Mouse (Mus musculus) kidney, adult 8-10 months (tissue): ENCODE measurements around the gene Tns3.

Experiments used
- DNase-seq, 2 experiments: peaks; one replicate each; pipeline ENCODE4 v3.0.0; 2022

Gene Tns3

DNA sequence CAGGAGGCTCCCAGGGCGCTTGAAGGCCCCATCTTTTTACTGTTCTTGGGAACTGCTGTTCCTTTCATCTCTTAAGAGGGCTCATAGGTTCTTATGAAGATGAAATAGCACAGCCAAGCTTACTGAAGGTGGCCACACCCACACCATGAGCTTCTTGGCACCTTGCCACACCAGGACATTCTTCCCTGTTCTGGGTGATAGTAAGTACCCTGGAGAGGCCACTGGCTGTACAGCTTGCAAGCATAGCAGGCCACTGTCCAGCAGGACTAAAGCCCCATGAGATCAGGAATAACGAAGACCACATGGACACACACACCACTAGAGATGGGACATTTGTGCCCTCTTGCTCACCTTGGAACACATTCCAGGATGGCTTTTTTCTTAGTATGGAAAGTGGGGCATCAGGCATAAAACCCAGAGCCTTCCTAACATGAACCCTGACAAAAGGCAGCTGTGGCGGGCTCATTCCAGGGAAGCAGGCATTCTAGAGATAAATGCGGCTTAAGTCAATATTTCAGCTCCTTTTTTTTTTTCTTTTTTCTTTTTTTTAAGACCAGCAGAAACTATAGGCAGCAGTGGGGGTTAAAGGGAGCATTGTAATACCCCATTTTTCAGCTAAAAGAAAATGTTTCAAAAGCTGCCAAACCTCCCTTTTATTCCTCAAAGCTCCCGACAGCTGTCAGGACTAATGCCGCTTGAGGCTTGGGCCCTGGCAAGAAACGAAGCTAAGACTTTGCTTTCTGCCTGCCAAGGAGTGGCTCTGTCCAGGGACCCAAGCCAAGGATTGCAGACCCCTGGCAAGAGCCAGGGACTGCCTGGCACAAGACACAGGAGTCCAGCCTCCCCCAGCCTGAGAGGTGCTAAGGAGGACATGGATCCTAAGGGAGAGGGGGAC, 150.7 kb downstream of the Tns3 start:
- peak in 1 of 2 experiments; percentile 62 for DNase-seq

DNA sequence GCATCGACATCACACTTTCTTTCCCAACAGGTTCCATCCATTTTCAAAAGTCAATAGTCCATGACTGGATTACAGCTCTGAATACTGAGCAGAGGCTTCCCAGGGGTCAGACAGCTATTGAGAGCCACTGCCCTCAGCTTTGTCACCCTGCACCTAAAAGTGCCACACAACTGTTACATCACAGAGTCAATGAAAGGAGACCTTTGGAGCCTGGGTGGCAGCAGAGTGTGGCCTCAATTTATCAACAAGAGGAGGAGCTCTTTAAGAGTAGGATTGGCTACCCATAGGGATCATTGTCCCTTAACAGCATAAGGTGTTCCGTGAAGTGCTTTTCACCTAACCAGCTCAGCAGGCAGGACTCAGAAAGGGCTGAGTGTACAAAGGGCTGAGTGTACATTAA, 154.0 kb downstream of the Tns3 start:
- no peak for DNase-seq

DNA sequence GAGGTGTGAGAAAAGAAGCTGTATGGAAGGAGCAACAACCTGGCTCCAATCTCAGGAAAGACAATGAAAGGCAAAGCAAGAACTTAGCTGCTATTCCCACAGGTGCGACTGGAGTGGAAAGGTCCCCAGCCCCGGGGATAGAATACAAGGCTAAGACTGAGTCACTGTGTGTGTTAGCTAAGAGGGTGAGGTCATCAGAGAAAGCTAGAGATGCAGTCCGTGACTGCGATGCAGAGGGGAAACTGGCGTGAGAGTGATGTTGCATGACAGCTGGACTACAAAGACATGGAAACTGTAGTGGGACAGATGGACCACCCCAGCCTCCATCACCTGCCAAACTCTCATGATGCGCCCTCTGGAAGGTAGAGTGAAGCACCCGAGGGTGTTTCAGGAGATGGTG, 154.7 kb downstream of the Tns3 start:
- no peak for DNase-seq

DNA sequence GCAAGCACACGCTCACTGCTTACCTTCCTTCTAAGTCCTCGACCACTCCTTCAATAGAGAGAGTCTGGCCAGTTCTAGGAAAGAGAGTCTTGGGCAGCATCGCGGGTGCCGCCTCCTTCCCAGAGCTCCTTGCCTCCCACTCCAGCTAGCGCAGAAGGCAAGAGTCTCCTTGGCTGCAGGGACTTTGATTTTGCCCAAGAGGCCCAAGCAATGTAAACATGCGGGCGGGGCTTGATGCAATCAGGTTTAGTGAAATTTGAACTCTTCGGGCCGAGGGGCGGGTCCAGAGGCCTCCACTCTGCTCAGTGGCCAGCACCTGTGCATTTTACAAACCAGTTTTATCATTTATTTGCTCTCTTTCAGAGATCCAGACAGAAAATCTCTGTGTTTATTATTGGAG, 160.6 kb downstream of the Tns3 start:
- peak in 1 of 2 experiments; percentile 33 for DNase-seq

DNA sequence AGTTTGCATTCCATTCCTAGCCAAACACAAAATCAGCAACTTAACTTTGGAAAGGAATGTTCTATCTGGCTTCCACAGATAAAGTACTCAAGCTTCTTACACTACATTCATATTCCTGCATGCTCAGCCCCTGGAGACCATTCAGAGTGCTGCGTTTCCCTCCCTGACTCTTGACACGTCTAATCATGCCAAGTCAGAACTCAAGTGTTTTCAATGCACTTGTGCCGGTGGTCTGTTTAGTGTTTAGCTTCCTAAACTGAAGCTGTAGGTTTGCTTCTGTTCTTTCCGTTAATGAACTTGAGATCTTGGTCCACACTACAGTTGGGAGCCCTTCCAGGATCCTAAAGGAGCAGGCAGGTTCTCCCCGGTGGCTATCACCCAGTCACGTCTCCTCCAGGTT, 163.5 kb downstream of the Tns3 start:
- DNase-seq: no peak

DNA sequence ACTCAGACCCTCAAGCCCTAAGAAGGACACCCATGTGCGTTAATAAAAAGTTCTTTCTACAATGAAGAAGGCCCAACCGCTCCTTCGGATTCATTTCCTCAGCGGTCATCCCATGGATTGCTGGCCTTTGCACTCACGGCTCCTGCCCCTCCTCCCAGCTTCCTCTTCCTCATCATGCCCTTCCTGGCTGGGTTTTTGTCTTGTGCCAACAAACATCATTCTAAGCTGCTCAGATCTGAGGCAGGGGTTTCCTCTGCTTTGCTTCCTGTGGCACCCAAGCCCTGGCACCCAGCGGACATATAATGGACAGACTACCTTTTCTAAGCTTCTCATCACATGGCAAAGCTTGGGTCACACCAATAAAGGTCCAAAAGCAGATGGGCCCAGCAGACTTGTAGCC, 167.2 kb downstream of the Tns3 start:
- DNase-seq: peak in 1 of 2 experiments; percentile 22

DNA sequence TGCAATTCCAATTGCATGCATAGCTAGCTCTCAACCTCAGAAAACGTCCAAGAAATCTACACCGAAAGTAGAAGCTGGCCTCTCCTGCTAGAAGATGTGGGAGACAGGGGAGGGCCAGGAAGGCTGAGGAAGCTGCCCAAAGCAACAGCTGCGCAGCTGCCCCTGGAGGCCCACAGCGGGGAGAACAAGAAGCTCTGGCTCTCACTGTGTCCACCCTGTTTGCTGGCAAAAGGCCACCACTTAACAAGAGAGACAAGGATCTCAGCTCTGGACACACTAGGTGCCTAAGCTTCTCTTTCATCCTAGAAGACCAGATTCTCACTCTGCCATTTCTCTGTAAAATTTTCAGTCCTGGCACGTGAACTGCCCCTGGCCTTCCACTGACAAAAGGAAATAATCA, 167.6 kb downstream of the Tns3 start:
- peak; percentile 19 to 35 for DNase-seq

DNA sequence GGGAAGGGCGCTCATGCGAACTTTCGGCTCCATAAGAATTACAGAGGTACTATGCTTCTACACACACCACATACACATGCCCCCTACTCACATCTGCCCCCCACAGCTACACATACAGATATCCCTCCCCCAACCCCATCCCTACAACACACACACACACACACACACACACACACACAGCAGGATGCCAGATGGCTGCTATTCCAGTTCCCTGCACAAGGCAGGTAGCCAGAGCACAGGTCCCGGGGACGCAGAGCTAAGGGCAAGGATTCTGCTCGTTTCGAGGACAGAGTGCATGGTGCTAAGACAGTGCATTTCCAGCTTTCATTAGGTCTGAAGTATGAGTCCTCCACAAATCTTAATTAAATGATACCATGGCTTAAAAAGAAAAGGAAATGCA, 168.5 kb downstream of the Tns3 start:
- DNase-seq: no peak

DNA sequence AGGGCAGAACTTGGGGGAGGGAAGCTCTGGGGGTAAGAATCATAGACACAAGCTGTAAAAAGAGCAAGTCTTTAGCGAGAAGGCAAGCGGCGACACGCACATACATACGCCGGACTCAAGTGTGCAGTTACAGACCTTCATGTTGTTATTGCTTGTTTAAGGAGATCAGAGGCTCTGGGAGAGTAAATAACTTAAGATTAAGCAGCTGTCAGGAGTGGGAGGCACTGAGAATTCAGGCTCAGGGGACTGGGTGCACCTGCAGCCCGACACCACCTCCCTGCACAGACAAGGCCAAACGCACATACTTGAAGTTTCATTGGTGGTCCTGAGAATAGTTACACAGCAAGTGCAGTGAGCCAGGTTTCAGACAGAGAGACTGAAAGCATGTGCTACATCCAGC, 169.3 kb downstream of the Tns3 start:
- no peak for DNase-seq

DNA sequence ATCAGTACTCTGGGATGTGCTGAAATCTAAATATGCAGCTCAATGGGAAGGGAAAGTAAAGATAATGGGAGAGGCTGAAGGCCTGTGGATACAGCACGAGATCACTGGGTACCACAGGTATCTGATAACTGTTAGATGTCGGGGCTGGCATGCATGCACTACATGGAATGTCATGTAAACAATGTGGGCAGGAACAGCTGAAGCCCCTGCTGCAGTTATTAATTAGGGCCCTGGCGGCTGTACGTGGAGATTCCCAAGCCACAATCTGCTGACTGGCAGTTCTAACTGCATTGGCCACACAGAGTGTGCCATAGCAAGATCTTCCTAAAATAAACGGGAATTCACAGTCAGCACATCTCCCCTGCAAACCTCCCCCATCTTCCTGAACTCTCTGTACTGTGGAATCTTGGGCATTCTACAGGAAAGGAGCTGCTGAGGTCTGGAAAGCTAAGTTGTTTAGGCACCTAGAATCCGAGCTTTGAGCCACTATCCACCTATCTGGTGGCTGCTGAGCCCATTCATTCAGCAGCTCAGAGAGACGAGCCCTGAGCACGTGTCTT, 170.3 kb downstream of the Tns3 start:
- DNase-seq: no peak

DNA sequence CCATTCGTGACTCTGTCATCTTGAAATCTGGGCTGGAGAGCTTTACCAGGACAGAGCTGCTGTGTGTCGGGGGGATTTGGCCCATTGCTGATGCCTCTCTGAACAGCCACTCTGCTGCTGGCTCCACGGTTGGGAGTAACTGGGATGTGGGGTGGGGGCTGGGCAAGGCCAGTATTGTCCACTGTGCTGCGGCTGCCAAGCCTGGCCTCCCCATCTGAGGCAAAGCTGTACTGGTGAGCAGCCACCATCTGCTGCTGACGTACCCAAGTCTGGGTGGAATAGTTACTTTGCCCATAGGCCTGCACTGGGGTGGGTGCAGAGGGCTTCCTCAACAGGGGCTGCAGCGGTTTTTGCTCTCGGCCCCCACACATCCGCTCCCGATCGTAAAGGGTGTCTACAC, 172.0 kb downstream of the Tns3 start:
- DNase-seq: no peak

DNA sequence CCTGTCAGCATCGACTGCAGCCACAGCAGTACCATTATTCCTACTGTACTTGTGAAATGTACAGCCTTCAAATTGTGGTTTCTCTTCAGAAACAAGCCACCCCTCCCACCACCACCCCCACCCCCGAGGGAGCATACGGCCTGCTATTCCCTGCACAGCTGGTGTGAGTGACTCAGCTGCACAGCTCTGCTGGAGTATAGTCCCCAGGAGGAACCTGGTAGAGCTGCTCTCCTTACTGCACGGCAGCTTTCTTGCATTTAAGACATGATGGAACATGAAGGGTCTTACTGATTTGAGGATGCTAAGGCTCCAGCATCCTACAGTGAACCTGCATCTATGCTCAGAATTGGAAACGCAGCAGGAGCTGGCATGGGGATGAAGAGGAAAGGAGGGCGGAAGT, 176.1 kb downstream of the Tns3 start:
- no peak for DNase-seq

DNA sequence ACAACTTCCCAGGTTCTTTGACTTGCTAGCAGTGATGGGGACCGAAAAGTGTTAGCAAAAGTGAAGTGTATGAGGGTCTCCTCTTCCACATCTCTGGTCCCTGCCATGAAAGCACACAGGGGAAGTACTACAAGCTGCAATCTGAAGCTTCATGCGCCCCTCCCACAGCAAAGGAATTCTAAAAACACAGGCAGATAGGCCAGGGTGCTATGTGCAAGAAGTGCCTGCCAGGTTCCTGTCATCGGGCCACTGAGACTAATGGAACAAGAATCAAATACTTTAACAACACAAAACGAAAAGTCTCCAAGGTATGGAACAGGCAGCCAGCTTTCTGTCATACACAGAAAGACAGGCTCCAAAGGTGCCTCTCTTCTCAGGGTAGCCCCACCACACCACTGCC, 177.8 kb downstream of the Tns3 start:
- DNase-seq: no peak

DNA sequence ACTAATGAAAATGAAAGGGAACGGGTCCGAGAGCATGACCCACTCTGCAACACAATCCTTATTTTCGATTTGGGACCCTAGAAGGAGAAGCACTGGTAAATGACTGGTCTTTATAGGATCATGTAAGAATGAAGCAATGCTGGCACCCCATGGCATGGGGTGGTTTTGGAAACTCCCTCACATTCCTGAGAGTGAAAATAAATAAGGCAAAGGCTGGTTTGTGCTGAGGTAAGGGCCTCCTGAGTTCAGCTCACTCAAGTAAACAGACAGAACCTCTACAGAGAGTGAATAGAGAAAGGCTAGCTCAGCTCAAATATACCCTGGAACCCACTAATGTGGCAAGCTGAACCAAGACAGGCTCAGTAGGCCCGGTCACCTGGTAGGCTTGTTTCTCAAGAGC, 179.8 kb downstream of the Tns3 start:
- DNase-seq: no peak

DNA sequence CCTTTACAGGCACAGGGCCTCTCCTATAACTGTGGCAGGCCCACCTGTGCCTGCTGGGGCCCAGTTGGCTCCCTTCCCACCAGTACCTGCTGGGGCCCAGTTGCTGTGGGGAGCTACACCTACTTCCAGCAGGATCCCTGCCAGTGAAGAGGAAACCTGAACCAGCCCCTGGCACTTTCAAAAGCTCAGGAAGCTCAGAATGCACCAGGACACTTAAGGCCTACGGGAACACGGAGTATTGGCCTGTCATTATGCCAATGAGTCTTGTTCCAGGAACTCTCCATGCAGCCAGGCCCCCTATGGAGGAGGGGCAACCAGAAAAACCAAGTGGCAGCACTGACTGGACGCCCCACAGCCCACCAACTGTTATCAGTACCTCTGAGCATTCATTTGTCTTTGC, 181.6 kb downstream of the Tns3 start:
- no peak for DNase-seq

DNA sequence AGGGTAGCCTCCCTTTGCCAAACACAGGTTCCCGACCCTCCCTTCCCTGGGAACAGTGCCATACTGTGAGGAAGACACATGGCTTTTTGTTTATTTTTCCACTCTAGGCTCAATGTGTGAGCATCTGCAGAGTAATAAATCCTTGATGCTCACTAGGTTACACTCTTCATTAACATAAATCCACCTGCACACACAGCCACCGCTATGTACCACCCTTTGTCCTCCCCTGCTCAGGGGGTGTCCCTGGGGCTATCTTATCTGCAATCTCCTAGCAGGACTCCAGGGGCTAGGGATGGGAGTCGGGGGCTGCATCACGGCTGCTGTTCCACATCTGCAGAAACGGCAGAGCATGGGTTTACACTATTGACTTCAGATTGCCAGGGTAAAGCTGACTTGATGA, 182.4 kb downstream of the Tns3 start:
- no peak for DNase-seq

DNA sequence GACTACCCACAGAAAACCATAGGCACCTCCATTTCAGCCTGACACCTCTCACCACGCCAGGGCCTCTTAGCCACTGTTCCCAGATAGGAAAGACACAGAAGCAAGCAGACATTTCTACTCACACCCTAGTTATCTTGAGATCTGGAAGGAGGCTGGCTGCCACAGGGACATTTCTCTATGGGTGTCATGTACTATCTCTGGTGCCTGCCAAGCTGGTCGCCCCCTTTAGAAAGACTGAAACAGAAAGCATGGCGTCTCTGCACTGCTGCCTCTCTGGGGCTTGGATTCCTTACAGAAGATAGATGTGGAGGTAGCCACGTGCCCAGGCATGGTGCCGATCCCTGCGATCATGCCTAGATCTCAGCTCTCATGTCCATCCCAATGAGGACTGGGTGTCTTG, 182.8 kb downstream of the Tns3 start:
- DNase-seq: no peak

DNA sequence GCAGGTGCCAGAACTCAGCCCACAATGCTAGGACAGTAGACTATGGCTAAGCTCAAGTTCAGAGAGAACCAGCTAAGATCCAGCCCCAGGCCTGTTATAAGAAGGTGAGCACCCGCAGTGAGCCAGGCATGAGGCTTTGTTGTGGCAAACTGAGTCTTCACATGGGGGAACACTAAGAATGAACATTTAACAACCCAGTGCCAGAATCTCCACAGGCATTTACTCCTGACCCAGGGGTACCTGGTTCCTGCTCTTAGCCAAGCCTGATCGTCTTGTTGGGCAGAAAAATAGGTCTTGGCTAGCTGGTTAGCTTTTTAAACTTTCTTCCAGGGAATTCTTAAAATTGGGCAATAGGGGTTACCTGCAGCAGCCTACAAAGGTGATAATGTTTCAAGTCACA, 184.5 kb downstream of the Tns3 start:
- no peak for DNase-seq

DNA sequence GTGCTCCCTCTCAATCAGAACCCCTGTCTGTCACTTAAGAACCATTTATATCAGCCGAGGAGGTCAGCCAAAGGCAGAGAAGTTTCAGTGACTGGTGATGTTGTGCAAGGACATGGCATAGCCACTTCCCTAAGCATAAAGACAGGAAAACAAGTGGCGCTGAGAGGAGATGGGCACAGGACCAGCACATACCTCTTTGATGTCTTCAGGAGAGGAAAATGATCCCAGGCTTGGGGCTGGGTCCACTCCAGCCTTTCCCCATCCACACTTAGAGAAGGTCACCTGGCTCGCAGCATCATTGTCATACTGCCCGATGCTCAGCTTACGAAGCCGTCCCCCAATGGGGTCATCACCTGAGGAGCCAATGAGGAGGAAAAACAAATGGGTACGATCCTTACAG, 185.0 kb downstream of the Tns3 start:
- DNase-seq: no peak

DNA sequence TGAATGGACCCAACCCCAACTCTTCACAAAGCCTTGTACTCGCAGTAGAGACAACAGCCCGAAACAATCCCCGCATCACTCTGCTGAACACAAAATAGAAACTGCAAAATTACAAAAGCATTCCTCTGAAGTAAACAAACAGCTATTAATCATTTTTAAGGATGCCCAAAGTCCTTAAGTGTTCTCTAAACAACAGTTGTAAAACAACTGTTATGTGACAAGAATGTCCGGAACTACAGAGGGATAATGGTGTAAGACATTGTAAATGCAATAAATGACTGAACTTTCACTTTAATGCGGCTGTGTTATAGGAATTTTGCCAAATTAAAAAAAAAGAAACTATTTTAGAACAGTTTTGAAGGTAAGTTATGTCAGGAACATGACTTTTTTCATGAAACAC, 190.7 kb downstream of the Tns3 start:
- DNase-seq: no peak

DNA sequence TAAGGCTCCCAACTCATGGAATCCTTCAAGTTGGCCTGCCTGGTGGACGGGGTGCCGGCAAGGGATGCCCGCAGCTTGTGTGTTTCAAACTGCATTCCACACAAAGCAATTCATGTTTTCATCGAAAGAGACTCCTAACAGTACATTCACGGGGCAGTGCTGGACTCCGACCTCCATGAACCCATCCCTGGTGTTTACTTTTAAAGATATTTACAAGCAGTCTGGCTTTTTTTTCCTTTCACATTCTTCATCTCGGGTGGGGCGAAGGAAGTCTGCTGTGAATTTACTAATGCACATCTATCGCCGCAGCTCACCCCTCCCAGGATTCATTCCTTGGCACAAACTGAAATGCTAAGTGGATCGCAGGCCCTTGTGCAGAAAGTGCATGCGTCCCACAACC, 191.9 kb downstream of the Tns3 start:
- no peak for DNase-seq

DNA sequence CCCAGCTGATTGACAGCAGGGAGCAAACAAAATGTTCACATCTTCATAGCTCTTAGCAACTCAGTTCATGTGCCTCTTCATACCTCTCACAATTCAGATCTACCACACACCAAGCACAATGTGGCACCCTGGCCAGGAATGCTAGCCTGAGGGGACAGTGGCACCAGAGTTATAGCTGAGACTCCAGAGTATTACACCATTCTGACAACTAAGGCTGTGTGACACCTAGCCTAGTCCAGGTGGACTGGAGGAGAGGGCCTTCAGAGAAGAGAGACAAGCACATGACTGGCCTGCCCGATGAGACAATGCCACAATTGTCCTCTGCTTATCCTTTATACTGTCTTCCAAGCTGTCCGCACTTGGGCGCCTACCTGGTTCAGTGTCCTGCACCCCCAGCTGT, 192.8 kb downstream of the Tns3 start:
- DNase-seq: no peak

DNA sequence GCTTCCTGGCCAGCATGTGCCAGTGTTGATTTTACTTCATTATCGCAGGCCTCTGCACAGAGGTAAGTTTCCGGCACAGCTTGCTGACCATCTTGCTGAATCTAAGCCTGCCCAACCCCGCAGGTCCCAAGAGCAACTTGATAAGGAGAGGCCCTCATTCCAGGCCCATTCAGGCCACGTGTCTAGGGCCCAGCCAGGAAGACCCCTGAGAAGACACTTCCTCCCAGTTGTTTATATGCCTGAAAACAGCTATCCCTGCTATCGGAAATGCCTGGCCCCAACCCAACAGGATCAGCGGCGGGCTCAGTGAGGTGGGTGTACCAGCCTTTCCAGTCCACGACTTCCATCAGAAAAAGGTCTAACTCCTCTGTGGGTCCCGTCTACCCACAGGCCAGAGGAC, 194.8 kb downstream of the Tns3 start:
- peak in 1 of 2 experiments; percentile 16 for DNase-seq

DNA sequence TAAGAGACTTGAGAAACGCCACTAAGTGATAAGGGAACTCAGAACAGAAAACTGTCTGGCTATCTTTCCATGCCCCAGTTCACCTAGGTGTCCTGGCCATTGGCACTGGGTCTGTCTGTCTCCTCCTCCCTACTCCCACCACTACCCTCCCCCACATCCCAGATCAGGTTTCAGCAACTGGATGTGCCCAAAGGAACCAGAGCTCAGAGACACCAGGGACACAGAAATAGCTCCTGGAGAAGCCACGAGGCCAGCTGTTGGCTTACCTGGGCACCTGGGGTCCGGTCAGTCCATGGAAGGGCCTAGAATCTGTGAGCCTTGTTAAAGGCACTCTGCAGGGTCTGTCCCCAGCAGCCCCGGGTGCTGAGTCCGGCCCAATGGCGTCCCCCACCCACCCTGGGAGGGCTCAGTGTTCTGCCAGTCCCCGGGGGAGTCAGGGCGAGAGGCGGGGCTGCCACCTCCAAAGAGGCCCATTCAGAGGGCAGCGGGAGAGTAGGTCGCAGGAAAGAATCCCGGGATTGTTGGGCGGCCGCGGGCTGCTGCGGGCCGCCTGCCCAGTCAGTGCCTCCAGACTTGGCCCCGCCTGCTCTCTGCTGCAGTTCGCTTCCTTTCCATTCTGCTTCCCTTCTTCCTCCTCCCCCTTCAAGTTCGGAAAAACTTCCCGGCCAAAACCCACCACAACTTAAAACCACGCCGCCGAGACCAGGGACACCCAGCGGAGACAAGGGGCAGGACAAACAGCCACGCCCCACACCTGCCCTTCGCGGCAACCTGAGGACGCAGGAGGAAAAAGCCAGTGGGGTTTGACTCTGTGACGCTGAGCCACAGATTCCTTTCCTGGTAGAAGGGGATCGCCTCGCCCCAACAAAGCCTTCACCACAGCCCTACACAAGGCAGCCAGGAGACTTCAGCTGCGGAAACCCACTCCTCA, 195.9 kb downstream of the Tns3 start:
- DNase-seq: peak; percentile 55 to 68
